Mouse (Mus musculus) layer of hippocampus, adult 18-20 months (tissue): ENCODE results near the gene Zfp704. TPM values are rescaled to one million over a fixed set of nuclear protein-coding genes. Genes with fewer than 3 reads are reported as not detected.

Source experiments
- DNase-seq, 2 experiments: peaks; one replicate each; pipeline ENCODE4 v3.0.0; 2022; ENCODE audit warnings: low spot score in 2 of 2
- long read RNA-seq: library from polyadenylated mRNA; stranded (forward); transcript quantifications from one replicate; pipeline ENCODE4 v2.0.0, GENCODE M21; 2021
- total RNA-seq, 2 experiments: library from RNA; stranded (reverse); gene quantifications; 2 replicates each; pipeline ENCODE4 v1.2.3; 2021

Gene Zfp704
- total RNA-seq: 10 to 100 TPM; 29.1 to 29.3 TPM
- long read RNA-seq, full-length matches to known transcripts: 5 of 15 reads
- long read RNA-seq, partial matches to known transcripts: 1 of 15 reads
- long read RNA-seq, other reads (novel, unspliced or antisense): 9 of 15 reads

DNA sequence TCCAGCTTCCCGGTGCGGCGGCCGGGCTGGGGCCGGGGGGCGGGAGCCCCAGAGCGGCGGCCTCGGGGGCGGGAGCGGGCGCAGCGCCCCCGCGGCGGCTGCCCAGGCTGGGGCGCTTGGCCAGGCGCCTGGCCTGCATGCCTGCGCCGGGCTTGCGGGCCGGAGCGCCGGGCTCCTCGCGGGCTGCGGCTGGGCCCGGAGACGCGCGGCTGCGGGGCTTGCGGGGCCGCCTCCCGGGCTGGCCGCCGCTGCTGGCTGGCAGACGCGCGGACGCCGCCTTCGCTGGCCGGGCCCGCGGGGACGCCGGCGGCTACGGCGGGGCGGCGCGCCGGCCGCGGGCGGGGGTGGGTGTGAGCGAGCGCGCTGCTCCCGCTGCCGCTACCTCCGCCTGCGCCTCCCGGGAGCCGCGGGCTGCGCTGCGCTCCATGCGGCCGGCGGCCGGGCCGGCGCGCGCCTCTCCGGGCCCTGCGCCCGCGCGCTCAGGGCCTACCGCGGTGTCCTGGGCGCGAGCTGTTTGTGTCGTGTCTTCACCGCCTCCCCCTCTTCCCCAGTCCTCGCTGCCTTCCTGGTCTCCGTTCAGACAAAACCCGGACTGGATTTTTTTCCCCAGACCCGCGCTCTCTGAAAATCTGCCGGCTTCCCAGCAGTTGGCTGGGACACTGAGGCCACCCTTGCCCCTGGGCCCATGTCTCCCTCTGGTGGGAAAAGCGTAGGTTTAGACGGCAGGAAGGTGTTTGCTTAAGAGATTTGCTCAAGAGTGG, at the start of gene Zfp704:
Zfp704 (minus strand) TSS at position 505 of the 761 bp plus-strand sequence.
- peak; percentile 75 to 87 for DNase-seq

DNA sequence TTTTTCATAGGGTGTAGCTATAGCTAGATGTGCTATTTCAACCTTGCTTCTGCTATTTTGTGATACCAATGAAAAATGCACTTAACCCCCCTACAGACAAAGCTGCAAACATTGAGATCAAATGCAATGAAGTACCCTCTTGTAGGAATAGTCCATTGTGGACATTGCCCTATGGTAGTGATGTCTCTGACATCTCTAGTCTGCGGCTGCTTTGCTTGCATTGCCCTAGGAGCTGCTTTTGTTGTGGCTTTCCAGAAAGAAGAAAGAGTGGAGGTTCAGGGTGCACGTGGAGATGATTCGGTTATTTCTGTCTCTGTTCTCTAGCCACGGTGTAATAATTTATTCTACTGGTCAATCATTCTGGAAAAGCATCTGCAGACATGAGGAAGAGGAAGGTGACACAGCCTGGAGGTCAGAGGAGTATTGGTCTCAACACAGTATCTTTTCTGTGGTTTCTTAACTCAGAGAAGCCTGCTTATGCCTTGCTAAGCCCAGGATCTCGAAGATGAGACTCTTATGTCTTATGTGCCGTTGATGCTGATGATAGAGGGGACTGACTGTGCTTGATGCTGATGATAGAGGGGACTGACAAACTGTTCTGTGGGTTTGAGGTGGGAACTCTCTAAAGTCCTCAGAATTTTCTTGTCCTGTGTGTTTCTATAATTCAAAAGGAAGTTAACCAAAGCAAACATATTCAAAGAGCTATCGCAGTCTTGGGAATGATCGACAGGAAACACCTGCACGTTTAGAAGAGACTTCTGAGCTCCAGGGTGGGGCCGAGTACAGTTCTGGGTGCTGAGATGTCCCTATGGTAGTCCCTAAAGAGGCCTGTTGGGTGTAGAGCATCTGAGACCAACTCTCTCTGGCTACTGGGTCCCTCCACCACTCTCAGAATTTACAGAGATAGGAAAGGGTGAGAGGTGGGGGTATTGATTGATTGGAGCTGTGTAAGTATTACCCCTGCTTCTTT, 23.4 kb upstream of the Zfp704 start:
- DNase-seq: no peak

DNA sequence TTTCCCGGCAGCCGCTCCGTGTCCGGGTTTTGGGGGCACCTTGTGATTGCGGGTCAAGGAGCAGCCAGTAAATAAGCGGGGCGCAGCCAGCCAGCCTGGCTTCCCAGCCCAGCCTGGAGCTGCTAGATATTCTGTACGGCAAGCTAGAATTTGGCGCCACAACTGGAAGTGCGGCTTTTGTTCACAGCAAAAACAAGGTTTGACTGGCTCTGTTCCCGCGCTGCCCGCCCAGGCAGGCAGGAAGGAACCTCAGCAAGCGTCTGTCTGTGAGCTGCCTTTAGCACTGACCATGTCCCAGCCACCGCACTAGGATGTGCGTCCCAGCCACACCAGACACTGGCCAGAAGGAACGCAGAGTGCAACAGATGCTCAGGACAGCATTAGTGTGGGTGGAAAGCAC, 20.1 kb upstream of the Zfp704 start:
- peak; percentile 17 to 58 for DNase-seq

DNA sequence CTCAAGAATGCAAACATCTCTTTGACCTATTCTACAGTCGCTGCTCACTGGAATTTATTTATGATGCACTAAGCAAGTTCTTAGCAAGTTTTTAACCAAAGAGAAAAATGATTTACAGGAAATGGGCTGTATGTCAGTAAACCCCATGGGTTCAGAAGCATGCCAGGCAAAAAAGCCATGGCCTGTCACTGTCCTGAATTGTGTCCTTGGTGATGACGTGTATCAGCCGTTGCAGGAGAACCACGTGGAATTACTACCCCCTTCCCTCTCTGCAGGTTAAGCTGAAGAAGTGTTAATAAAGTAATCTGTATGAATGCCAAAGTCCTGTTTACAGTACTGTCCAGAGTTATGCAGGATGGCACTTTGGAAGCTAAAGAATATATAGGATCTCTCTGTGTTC, 18.2 kb upstream of the Zfp704 start:
- no peak for DNase-seq

DNA sequence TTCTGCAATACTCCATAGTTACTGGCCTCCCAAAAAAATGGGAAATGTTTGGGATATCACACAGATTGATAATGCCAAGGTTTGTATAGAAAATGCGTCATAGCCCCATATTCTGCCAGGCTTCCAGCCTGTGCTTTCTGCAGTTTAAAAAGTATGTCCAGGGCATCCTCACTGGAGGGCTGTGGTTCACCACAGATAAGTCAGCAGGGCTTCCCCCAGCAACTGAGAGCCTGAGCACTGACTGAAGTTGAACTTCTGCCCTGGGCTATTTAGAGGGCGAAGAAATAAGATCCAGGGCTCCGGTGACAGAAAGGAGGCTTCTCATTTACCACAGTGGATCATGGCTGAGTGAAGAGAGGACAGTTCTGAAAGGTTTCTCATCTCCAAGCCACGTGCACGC, 16.3 kb upstream of the Zfp704 start:
- no peak for DNase-seq

DNA sequence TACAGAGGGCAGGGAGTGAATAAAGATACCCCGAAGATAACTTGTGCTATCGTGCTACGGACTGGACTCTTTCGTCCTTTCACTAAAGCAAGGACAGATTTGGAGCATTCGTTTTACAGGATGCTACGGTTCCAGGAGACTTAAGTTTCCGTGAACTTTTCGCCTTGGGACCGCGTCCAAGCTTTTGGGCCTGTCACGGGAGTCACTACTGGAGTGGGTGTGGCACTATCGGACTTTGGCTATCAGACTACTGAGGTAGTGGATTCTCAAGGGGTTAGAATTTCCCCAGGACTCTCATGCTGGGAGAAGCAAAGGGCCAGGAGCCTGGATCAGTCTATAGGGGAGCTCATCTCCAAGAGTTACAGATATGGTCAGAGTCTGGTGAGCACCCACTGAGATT, 10.7 kb upstream of the Zfp704 start:
- DNase-seq: no peak

DNA sequence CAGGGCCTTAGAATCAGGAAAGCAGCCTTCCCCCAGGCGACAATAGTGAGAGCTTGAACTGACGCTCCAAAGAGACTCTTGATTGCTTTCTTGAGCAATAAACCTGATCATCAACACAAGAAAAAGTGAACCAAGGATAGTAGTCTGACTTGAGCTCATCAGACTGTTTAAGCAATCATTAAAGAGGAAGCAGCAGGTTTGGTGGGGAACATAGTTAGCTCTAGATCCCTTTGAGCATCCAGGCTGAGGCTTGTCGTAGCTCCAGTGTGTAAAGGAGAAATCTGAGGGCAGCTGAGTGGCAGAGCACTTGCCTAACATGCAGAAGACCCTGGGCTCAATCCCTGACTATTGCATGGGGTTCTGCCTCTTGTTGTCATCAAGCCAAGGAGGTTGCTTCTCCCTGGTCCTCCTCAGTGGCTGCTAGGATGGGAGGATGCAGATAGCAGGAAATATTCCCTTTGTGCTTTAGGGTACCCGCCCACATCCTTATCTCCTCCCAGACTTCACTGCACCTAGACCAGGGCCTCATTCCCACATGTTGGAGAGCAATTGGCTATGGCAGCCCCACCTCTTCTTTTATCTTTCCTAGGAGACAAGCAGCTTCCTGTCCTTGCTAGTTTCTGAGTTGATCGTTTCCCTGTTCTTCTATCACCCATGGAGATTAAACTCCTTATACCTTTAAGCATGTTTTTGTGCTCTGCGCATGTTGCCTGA, 9.8 kb upstream of the Zfp704 start:
- DNase-seq: no peak

DNA sequence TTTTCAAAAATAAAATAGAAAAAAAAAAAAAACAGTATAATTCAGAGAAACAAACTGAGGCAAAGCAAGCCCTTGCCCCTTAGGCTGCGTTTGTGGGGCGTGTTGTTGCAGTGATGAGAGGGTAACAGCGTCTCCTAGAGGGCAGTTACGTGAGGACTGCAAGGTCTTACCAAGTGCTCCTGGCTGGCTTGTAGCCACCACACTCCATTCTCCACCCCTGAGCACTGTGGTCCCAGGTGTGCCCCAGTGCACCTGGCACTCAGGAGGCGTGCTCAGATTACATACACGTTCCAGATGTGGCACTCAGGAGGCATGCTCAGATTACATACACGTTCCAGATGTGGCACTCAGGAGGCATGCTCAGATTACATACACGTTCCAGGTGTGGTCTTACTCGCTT, 7.2 kb upstream of the Zfp704 start:
- DNase-seq: no peak

DNA sequence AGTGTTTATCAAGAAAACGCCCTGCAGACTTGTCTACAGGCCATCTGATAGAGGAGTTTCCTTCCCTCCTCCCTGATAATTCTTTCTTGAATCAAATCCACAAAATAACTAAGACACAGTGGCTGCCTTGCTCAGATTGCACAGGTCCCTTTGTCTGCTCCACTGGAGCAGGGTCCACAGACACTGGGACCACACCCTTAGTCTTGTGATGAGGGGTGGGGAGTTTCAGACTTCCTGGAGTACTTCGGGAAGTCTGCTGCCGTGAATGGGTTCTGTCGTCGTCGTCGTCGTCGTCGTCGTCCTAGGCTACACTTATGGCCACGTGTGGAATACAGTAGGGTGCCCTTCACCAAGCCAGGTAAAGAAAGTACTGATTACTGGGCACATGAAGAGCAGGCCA, 4.8 kb upstream of the Zfp704 start:
- no peak for DNase-seq

DNA sequence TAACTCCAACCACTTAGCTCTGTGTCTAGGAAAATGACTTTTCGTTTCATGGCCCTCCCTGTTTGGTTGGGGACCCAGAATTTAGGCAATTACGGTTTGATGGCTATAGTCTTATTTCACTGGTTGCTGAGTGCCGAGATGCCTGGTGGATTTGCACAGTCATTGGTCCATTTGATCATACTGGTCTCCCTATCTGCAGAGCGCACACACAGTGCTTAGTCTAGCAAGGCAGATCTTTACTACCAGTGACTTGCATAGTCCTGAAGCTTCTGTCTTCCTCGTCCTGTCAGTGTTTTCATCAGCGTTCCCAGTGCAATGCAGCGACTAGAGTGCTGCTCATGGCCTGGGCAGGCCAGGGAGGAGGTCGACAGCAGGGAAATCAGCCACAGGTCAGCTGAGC, 4.1 kb upstream of the Zfp704 start:
- no peak for DNase-seq

DNA sequence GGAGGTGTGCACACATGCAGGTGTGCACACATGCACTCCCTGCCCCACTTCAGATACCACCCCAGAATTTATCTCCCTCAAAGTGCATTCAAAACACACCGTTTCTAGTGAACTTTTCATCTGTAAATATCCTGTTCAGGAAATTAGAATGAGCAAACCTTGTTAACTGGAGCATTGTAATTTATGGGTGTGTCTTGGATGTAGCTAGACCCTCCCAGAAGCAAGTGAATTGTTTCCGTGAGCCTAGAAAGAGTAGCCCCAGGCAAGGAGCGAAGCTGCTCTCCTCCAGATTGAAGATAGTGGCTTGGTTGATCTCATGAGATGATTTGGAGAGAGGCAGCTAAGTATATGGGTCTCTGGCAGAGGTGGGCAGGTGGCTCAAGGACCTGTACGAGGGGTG, 1.3 kb upstream of the Zfp704 start:
- no peak for DNase-seq

DNA sequence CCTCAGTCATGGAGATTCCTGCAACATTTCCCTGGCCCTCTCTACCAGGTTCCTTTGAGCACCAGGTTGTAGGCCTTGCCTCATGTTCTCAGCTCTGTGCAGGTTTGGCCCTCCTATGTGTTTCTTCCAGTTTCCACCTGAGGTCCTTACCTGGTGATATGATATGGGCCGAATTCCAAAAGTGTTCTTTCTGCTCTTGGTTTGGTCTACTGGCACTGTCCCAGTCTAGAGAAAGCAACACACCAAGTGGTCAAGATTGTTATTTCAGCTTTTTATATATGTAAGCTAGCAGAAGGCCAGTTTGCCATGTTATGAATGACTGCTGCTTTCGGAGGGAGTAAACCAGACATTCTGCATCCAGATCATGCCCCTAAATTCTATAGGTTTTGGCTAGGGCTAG, 541 bp upstream of the Zfp704 start:
- no peak for DNase-seq

DNA sequence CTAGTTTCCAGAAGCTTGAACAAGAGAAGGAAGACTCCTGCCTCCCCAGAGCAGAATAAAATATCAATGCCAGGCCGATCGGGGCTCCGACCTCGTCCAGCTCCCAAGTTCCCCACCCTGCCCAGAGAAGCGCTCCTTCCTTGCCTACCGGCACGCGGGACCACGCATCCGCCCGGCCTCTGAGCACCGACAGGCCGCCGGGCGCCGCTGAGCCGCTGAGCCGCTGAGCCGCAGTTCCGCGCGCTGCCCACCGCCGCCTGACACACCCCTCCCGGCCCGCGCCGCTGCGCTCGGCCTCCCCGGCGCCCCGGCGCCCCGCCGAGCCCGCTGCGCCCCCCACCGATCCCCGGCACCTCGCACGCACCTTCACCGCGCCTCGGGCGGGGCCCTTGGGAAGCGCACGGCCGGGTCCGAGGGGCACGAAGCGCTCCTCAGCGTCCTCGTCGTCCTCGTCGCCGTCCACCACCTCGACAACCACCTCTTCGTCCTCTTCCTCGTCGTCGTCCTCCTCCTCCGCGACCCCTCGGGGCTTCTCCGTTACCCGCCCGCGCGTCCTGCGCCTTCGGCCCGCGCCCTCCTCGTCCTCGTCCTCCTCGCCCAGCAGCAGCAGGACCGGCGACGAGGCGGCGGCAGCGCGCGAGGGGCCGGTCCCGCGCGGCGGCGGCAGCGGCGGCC, 842 bp downstream of the Zfp704 start:
- DNase-seq: peak; percentile 22 to 33

DNA sequence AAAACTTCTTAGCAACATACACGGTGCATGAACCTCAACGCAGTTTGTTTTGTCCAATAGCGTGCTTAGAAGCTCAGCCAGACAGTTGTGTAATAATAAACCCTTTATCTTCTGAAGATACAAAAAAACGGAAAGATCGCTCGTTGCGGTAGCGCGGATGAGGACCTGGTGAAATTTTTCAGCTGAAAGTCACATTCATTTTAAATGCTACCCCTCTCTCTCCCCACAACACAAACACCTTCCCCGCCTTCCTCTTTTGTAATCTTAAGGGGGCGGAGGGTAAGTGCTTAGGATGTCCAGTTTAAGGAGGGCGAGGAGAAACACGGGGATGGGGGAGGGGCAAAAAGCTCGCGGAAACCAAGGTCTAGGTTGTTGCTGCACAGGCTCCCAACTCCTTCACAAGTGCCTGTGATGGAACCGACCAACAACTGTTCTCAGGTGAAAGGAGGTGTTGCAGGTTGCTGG, 1.4 kb downstream of the Zfp704 start:
- DNase-seq: peak; percentile 5 to 35

DNA sequence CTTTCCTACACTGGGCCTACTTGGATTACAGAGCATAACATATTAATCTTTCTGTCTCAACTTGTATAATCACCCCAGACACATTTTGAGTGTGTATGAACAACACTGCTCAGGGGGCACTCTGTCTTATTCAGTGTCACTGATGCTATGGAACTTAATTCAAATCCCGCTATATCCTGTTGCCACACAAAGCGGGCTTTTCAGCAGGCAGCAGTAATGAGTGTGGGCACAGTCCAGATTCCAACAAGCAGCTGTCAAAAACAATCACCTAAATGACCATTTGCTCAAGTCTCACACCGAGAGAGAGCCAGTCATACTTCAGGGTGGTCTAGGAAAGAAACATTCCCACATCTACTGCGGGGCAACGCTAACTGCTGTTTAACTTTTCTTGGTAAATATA, 2.2 kb downstream of the Zfp704 start:
- no peak for DNase-seq

DNA sequence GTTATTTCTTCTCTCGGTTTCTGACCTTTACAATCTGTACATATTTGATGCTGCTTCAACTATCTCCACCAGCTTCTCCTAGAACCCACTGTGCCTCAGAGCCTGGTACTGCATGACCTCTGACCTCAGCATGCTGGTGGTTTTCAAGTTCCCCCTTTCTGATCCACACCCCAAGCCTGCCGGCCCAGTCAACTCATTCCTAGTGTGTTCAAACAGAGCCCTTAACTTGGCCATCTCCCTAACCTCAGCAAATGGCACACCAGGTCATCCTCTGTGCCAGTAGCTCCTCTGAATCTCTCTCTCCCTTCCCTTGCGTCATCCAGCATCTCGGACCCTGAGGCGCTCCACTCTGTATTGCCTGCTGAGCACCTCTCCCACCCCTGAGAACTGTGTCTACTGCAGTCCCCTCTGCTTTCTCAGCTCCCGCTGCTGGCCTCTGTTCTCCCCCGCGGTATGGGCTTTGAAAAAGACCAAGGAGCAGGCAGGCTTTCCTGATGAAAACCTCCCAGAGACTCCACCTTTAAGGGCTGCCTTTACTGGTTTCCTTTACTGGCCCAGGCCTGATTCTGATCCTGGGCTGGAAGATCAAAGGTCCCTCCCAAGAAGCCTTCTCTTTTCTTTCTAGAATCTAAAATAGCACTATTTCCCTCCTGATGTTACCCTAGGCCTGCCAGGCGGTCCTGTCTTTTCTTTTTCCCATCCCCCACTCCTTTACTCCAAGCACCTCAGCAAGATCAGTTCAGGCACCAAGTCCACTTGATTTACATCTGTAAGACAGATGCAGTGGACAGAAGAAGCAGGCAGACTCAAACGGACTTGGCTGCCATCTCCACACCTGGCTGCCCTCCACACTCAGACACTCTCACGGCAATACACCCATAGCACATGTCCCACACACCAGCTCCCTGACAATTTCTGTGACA, 3.8 kb downstream of the Zfp704 start:
- DNase-seq: no peak

DNA sequence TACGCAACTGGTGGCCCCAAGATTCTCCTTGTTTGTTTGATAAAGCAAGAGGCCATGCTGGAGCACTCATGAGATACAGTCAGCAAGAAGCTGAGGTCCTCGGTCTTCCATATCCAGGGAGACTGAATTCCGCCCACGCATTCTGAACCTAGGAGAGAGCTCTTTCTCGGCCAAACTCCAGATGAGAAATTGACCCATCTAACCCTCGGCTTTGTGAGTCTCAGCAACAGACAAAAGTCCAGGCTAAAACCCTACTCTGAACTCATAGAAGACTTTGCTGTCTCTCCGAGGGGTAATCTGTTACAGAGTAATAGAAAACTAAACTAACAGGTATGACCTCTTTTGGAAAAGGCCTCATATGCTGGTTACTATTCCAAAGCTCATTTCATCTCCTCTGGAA, 4.9 kb downstream of the Zfp704 start:
- no peak for DNase-seq

DNA sequence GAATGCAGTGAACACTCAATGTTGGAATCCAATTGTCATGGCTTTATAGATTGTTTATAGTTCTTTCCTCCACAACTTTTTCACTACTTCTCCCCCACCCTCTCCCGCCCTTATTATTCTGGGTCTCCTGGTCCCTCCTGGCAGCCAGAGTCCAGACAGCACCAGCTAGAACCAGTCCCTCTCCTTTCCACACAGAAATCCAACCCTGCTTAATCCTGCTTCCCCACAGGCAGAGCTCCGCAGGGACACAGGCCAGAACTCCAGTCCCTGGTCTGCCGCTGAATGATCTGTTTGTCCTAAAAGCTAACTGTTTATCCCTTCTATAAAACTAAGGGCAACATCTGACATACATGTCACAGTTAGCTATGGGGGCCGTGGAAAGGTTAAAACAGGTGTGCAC, 6.0 kb downstream of the Zfp704 start:
- DNase-seq: no peak

DNA sequence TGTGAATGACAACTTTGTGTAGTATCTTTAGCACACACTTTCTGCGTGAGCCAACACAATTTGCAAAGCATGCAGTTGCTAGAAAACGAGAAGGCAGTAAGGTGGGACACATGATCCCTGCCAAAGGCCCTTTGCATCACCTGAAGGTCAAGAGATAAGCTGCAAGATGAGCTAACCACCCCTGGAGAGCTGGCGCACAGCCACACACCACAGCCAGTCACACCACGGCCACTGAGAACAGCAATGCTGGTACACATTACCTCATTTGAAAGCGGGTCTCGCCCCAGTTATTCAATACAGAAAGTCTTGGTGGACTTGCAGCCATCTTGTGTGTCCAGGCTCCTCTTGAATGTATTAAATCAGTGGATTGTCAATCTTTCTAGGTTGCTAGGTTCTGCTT, 9.3 kb downstream of the Zfp704 start:
- no peak for DNase-seq
